Mouse (Mus musculus): Measurements from ENCODE around the gene Nanos3.

Gene Nanos3

GRCm38 (mm10) chr8:84128277-84128676 lies 56.7 kb downstream of the Nanos3 start:
- in situ Hi-C loops (cut with MboI, MseI), result no loop called here

GRCm38 (mm10) chr8:84127202-84127901 lies 57.7 kb downstream of the Nanos3 start:
- in situ Hi-C loops (cut with MboI, MseI), result no loop called here

DNA sequence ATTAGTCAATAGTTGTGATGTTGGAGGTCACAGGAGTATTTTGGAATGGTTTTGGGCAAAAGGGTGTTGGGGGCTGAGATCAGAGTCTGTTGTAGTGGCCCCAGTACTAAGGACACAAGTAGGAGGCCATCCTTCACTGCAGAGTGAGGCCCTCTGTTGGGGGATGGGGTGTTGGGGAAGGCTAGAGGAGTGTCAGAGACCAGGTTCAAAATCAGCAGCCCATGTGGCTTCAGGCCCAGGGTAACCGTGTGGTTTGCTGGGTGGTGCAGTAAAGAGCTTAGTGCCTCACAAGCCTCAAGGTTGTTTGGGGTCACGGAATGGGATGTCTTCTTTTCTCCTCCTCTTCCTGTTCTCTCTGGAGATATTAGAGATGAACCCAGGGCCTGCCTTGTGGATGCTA lies 58.3 kb downstream of the Nanos3 start:
- in situ Hi-C loops (cut with MboI, MseI), result no loop called here

GRCm38 (mm10) chr8:84125656-84126055 lies 59.4 kb downstream of the Nanos3 start, which contains the start of gene Podnl1:
TSS of gene Podnl1 (plus strand) at chr8:84125989.
- in situ Hi-C loops (cut with MboI, MseI), result no loop called here
